Mouse (Mus musculus): ENCODE measurements at regions not wholly inside any gene's neighbourhood (a gene's known extent, or its start where the extent isn't known, plus 50 kb on each side); places are given as distances from the start of the nearest gene placed in this dataset.

- no peak overlapping the region for H3K27ac ChIP-seq (replicated peaks)
- 93% methylated on average over 4 of the region's 4 CpGs for WGBS
- no peaks in the 10 kb centered on the region for H3K27me3 ChIP-seq (replicated peaks; ENCODE audit: low read depth, poor library complexity, severe bottlenecking)
- peaks cover 9% of the 10 kb centered on the region for H3K4me1 ChIP-seq
- H3K4me3 ChIP-seq = no peak overlapping the region
- H3K9me3 ChIP-seq = no peaks in the 10 kb centered on the region
- no peak for DNase-seq (ENCODE audit: low spot score)
- H3K36me3 ChIP-seq (replicated peaks) = no peaks in the 10 kb centered on the region
These were observed 700.6 kb upstream of the Sox9 start for GRCm38 (mm10) chr11:112081386-112081785.

GRCm38 (mm10) chr11:112083019-112083418 lies 699.0 kb upstream of the Sox9 start:
- 41% methylated on average over 4 of the region's 4 CpGs for WGBS
- Histone ChIP-seq H3K4me3 (no peak overlapping the region), H3K36me3 (replicated peaks) (no peaks in the 10 kb centered on the region), H3K27ac (replicated peaks) (no peak overlapping the region), H3K9me3 (no peaks in the 10 kb centered on the region), H3K4me1 (peaks cover 9% of the 10 kb centered on the region), H3K27me3 (replicated peaks; ENCODE audit: low read depth, poor library complexity, severe bottlenecking) (no peaks in the 10 kb centered on the region)
- DNase-seq (ENCODE audit: low spot score) = no peak

DNA sequence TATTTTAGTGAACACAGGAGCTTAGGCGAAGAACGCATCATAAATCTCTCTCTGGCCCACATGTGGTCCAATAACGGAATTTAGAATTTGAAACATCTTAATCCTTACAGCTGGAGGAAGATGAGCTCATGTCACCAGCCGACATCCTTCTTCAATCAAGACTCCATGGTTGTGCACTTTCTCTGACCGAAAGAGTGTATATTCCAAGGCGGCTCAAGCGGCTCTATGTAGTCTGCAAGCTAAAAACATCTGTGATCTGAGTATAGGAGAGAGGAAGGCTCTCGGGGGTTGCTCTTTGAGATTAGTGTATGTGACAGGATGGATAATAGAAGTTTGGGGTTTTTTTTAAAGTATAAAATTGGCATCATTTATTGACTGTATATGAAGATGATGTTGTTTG lies 689.9 kb upstream of the Sox9 start:
- 92% methylated on average over 8 of the region's 8 CpGs for WGBS
- no peak overlapping the region for H3K27ac ChIP-seq (replicated peaks)
- no peaks in the 10 kb centered on the region for H3K36me3 ChIP-seq (replicated peaks)
- no peaks in the 10 kb centered on the region for H3K9me3 ChIP-seq
- H3K4me1 ChIP-seq = peaks cover 9% of the 10 kb centered on the region
- no peak for DNase-seq (ENCODE audit: low spot score)
- no peak overlapping the region for H3K4me3 ChIP-seq
- no peaks in the 10 kb centered on the region for H3K27me3 ChIP-seq (replicated peaks; ENCODE audit: low read depth, poor library complexity, severe bottlenecking)

DNA sequence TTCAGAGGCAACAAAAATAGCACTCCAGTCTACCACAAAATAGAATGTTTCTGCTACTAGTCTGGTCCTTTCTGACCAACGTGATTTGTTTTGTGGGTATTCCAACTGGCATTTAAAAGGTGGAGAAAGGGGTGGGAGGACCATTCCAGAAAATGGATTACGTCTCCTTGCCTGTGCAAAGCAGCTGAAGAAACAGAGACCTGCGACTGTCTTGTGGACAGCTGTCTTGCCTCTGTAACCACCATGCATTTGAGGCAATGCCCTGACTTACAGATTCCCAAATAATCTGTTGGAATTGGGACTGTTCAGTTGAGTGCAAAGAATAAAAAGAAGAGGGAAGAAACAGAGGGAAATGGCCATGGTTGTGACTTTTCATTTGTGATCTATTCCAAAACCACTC lies 687.0 kb upstream of the Sox9 start:
- H3K27ac ChIP-seq (replicated peaks) = no peak overlapping the region
- no peaks in the 10 kb centered on the region for H3K9me3 ChIP-seq
- no peaks in the 10 kb centered on the region for H3K27me3 ChIP-seq (replicated peaks; ENCODE audit: low read depth, poor library complexity, severe bottlenecking)
- no peaks in the 10 kb centered on the region for H3K4me1 ChIP-seq
- no peak for DNase-seq (ENCODE audit: low spot score)
- H3K36me3 ChIP-seq (replicated peaks) = no peaks in the 10 kb centered on the region
- WGBS = 53% methylated on average over 3 of the region's 3 CpGs
- H3K4me3 ChIP-seq = no peak overlapping the region

DNA sequence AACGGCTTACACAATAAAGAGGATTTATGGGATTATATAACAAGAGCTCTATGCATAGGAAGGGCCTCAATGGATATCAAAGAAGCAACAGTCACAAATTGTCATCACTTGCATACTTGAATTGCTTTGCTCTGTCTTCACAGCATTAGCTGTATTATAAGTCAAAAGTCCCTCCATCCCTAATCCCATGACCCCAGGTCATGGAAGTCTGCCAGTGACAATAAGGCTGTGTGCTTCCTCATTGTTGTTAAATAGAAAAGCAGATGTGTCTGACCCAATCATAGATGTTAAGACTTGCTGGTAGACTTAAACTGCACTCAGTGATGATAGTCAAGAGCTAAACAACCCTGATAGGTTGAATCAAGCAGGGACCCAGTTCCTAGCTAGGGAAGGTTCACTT lies 683.9 kb upstream of the Sox9 start:
- H3K4me1 ChIP-seq = no peaks in the 10 kb centered on the region
- no peaks in the 10 kb centered on the region for H3K27me3 ChIP-seq (replicated peaks; ENCODE audit: low read depth, poor library complexity, severe bottlenecking)
- WGBS = 81% methylated on average over 1 of the region's 1 CpGs
- no peak overlapping the region for H3K4me3 ChIP-seq
- no peaks in the 10 kb centered on the region for H3K36me3 ChIP-seq (replicated peaks)
- DNase-seq (ENCODE audit: low spot score) = no peak
- H3K27ac ChIP-seq (replicated peaks) = no peak overlapping the region
- no peaks in the 10 kb centered on the region for H3K9me3 ChIP-seq

DNA sequence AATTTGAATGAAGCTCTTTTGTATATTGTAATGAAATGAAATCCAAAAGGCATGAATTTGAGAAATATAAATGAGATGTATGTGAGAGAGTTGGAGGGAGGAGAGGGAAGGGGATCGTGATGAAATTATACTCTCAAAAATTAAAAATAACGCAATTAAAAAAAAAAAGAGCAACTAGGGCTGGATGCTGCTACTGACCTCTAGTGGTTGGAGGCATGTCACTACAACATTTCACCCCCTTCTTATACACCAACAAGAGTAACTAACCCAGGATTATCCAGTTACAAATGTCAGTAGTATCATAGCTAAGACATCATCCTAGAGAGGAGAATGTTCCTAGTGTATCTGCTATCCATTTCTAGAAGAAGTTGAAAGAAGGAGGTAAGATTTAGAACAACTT lies 678.8 kb upstream of the Sox9 start:
- Histone ChIP-seq H3K27ac (replicated peaks) (no peak overlapping the region), H3K4me1 (peaks cover 7% of the 10 kb centered on the region), H3K36me3 (replicated peaks) (no peaks in the 10 kb centered on the region), H3K4me3 (no peak overlapping the region), H3K27me3 (replicated peaks; ENCODE audit: low read depth, poor library complexity, severe bottlenecking) (no peaks in the 10 kb centered on the region), H3K9me3 (no peaks in the 10 kb centered on the region)
- DNase-seq (ENCODE audit: low spot score) = no peak
- WGBS = 59% methylated on average over 2 of the region's 2 CpGs

DNA sequence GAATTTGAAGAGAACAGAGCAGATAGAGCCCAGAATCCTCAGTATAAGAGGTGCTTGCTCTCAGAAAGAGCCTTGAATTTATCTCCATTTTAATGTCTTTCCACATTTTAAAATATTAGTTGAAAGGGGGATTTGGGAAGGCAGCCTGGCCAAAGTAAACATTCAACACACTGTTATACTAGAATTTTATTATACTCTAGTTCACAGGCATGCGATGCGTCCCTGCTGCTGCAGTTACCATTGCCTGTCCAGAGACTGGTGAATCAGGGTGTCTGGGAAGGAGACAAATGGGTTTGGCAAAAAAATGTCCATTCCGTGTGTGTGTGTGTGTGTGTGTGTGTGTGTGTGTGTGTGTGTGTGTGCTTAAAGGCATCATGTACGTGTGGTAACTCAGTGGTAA lies 675.1 kb upstream of the Sox9 start:
- no peak for DNase-seq (ENCODE audit: low spot score)
- Histone ChIP-seq H3K27me3 (replicated peaks; ENCODE audit: low read depth, poor library complexity, severe bottlenecking) (no peaks in the 10 kb centered on the region), H3K4me3 (no peak overlapping the region), H3K4me1 (peaks cover 7% of the 10 kb centered on the region), H3K9me3 (no peaks in the 10 kb centered on the region), H3K36me3 (replicated peaks) (no peaks in the 10 kb centered on the region), H3K27ac (replicated peaks) (no peak overlapping the region)
- 90% methylated on average over 4 of the region's 4 CpGs for WGBS

- no peak for DNase-seq (ENCODE audit: low spot score)
- peaks cover 7% of the 10 kb centered on the region for H3K4me1 ChIP-seq
- H3K4me3 ChIP-seq = no peak overlapping the region
- H3K27me3 ChIP-seq (replicated peaks; ENCODE audit: low read depth, poor library complexity, severe bottlenecking) = no peaks in the 10 kb centered on the region
- H3K36me3 ChIP-seq (replicated peaks) = no peaks in the 10 kb centered on the region
- 90% methylated on average over 7 of the region's 7 CpGs for WGBS
- no peaks in the 10 kb centered on the region for H3K9me3 ChIP-seq
- H3K27ac ChIP-seq (replicated peaks) = no peak overlapping the region
These were observed 674.7 kb upstream of the Sox9 start for GRCm38 (mm10) chr11:112107314-112107713.

DNA sequence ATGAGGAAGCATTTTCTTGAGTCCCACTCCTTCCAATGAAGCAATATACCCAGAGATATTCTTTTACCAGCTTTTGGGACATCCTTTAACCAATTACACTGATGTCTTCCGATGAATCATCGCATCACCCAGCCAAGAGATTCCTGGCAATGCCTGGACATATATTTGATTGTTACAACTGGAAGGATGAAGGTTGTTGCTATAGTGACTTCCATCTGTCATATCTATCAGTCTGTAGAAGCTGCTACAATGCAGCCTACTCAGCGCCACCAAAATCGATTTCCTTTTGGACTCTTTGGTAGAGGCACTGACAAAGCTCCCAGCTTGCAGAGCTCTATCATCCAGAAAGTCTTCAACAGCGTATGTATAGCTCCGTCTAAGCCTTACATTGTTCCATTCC lies 661.0 kb upstream of the Sox9 start:
- Histone ChIP-seq H3K36me3 (replicated peaks) (no peaks in the 10 kb centered on the region), H3K27ac (replicated peaks) (no peak overlapping the region), H3K9me3 (no peaks in the 10 kb centered on the region), H3K27me3 (replicated peaks; ENCODE audit: low read depth, poor library complexity, severe bottlenecking) (no peaks in the 10 kb centered on the region), H3K4me1 (0 out of 2 replicates have a peak, but pooled peaks cover 7% of the 10 kb centered on the region), H3K4me3 (no peak overlapping the region)
- 93% methylated on average over 6 of the region's 6 CpGs for WGBS
- no peak for DNase-seq (ENCODE audit: low spot score)

DNA sequence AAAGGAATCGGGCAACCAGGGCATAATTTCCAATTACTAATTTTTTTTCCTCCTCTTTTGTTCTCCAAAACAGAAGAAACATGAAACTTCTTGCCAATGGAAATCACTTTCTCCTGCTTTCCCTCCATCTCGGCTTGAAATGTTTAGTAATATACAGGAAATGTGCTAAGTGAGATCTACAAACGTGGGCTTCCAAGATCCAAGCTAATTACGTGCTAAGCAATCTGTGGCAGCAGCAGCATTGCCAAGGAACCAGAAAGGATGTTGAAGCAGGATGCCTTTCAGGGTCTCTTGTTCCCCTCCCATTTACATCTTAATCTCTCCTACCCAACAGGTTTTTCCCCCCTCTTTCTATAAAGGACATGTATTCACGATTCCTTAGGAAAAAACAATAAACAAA lies 660.2 kb upstream of the Sox9 start:
- no peaks in the 10 kb centered on the region for H3K27me3 ChIP-seq (replicated peaks; ENCODE audit: low read depth, poor library complexity, severe bottlenecking)
- H3K4me1 ChIP-seq = 0 out of 2 replicates have a peak, but pooled peaks cover 7% of the 10 kb centered on the region
- H3K9me3 ChIP-seq = no peaks in the 10 kb centered on the region
- 63% methylated on average over 5 of the region's 5 CpGs for WGBS
- H3K4me3 ChIP-seq = no peak overlapping the region
- H3K27ac ChIP-seq (replicated peaks) = no peak overlapping the region
- DNase-seq (ENCODE audit: low spot score) = no peak
- H3K36me3 ChIP-seq (replicated peaks) = no peaks in the 10 kb centered on the region

DNA sequence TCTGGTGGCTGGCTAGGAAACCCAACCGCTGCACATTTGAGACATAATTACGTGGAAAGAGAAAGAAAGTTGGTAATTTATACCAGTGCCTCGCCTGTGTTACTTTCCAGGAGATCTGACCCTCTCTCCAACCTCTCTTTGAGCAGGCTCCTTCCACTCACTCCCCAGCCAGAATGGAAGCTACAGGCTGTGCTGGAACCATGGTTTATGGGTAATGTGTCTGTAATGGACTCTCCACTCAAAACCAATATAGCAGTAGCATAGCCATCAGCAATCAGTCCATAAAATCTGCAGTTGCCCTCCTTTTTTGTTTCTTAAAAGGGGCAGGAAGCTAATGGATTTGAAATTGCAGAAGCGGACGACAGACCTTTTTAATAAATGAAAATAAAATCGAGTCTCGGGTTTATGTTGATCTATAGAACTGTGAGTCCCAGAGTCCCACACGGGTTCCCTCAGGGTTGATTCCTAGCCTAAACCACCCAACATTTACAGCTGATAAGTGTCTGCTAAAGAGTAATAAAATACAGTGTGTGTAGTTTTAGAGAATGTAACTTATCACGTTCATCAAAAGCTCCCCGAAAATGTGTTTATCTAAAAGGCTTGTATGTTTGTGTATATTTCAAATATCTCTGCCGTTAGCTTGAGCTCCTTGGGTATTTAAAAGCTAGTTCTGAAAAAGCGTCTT lies 656.6 kb upstream of the Sox9 start:
- Histone ChIP-seq H3K4me1 (0 out of 2 replicates have a peak, but pooled peaks cover 7% of the 10 kb centered on the region), H3K4me3 (no peak overlapping the region), H3K27me3 (replicated peaks; ENCODE audit: low read depth, poor library complexity, severe bottlenecking) (no peaks in the 10 kb centered on the region), H3K9me3 (no peaks in the 10 kb centered on the region), H3K27ac (replicated peaks) (no peak overlapping the region), H3K36me3 (replicated peaks) (no peaks in the 10 kb centered on the region)
- DNase-seq (ENCODE audit: low spot score) = no peak
- 81% methylated on average over 12 of the region's 12 CpGs for WGBS

- Histone ChIP-seq H3K4me3 (no peak overlapping the region), H3K27me3 (replicated peaks; ENCODE audit: low read depth, poor library complexity, severe bottlenecking) (no peaks in the 10 kb centered on the region), H3K4me1 (0 out of 2 replicates have a peak, but pooled peaks cover 4% of the 10 kb centered on the region), H3K9me3 (no peaks in the 10 kb centered on the region), H3K36me3 (replicated peaks) (no peaks in the 10 kb centered on the region), H3K27ac (replicated peaks) (no peak overlapping the region)
- DNase-seq (ENCODE audit: low spot score) = no peak
- WGBS = 92% methylated on average over 4 of the region's 4 CpGs
These were observed 651.9 kb upstream of the Sox9 start for GRCm38 (mm10) chr11:112130090-112130489.

DNA sequence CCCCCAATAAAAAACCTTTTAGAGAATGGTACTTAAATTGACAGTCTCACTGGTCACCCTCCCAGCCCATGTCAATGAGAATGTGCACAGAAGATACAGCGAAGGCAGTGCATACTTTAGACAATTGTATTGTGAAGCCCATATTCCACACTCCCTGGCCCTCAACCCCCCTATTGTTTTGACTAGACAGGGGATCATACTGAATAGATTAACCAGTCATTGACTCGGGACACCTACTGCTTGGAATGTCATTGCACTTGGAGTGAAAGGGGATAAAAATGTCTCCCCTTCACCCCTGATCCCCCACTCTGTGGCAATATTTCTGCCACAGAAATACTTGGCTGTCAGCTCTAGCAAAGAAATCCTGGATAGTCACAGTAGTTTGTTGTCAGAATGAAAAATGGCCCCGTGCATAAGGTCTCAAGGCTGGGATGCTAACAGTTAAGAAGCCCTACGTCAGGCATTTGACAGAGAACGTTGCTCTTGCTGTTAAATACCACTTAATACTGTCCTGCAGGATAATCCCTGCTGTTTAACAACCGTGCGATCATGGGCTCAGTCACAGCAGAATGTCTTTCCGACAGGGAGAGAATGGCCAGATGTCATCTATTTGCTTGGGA lies 644.5 kb upstream of the Sox9 start:
- DNase-seq (ENCODE audit: low spot score) = no peak
- H3K27ac ChIP-seq (replicated peaks) = no peak overlapping the region

More for the DNA sequence above, 644.5 kb upstream of the Sox9 start:
- Histone ChIP-seq H3K36me3 (replicated peaks) (no peaks in the 10 kb centered on the region), H3K27me3 (replicated peaks; ENCODE audit: low read depth, poor library complexity, severe bottlenecking) (0 out of 2 replicates have a peak, but pooled peaks cover 6% of the 10 kb centered on the region), H3K4me3 (no peak overlapping the region), H3K9me3 (no peaks in the 10 kb centered on the region), H3K4me1 (peaks cover 38% of the 10 kb centered on the region)
- 13% methylated on average over 8 of the region's 8 CpGs for WGBS

Measured in embryonic facial prominence, embryonic 10.5 days (tissue).